Mouse (Mus musculus): ENCODE measurements around the gene Txlnb. TPM values are rescaled to one million over a fixed set of nuclear protein-coding genes. Genes with fewer than 3 reads are reported as not detected.
"Not testable (repeated sequence)": the region's sequence is repeated elsewhere in the genome, so short reads cannot be mapped to it uniquely, and the experiment has no call there.

Gene Txlnb
- polyA plus RNA-seq, 1 experiment from 2014 or later: 0.96 TPM

GRCm38 (mm10) chr10:17787938-17788337 lies 8.1 kb upstream of the Txlnb start:
- no peaks in the 10 kb centered on the region for H3K27me3 ChIP-seq (replicated peaks)
- 71% methylated on average over 1 of the region's 1 CpGs for WGBS
- H3K27ac ChIP-seq: no peak overlapping the region
- no peaks in the 10 kb centered on the region for H3K4me1 ChIP-seq
- no peak overlapping the region for H3K4me3 ChIP-seq
- ATAC-seq (replicated peaks): no peak
- no peaks in the 10 kb centered on the region for H3K9me3 ChIP-seq
- H3K9ac ChIP-seq: no peak overlapping the region
- H3K4me2 ChIP-seq: no peak overlapping the region
- H3K36me3 ChIP-seq (replicated peaks): no peaks in the 10 kb centered on the region

GRCm38 (mm10) chr10:17788347-17788746 lies 7.7 kb upstream of the Txlnb start:
- Histone ChIP-seq H3K36me3 (replicated peaks) (no peaks in the 10 kb centered on the region), H3K27ac (no peak overlapping the region), H3K4me2 (no peak overlapping the region), H3K9ac (no peak overlapping the region), H3K27me3 (replicated peaks) (no peaks in the 10 kb centered on the region), H3K4me3 (no peak overlapping the region), H3K9me3 (no peaks in the 10 kb centered on the region), H3K4me1 (no peaks in the 10 kb centered on the region)
- no peak for ATAC-seq (replicated peaks)
- 90% methylated on average over 4 of the region's 4 CpGs for WGBS

- no peak overlapping the region for H3K4me2 ChIP-seq
- H3K27me3 ChIP-seq (replicated peaks): no peaks in the 10 kb centered on the region
- WGBS: 80% methylated on average over 5 of the region's 5 CpGs
- no peak overlapping the region for H3K27ac ChIP-seq
- no peak overlapping the region for H3K9ac ChIP-seq
- H3K9me3 ChIP-seq: no peaks in the 10 kb centered on the region
- H3K4me1 ChIP-seq: peaks cover 14% of the 10 kb centered on the region
- ATAC-seq (replicated peaks): no peak
- no peak overlapping the region for H3K4me3 ChIP-seq
- H3K36me3 ChIP-seq (replicated peaks): no peaks in the 10 kb centered on the region
Observed at GRCm38 (mm10) chr10:17793926-17794325, 2.1 kb upstream of the Txlnb start.

GRCm38 (mm10) chr10:17794443-17794842 lies 1.6 kb upstream of the Txlnb start:
- Histone ChIP-seq H3K4me3 (no peak overlapping the region), H3K4me2 (no peak overlapping the region), H3K9me3 (no peaks in the 10 kb centered on the region), H3K27ac (no peak overlapping the region), H3K9ac (no peak overlapping the region), H3K36me3 (replicated peaks) (no peaks in the 10 kb centered on the region), H3K27me3 (replicated peaks) (no peaks in the 10 kb centered on the region), H3K4me1 (peaks cover 14% of the 10 kb centered on the region)
- WGBS: 80% methylated on average over 5 of the region's 5 CpGs
- ATAC-seq (replicated peaks): no peak

- 85% methylated on average over 4 of the region's 4 CpGs for WGBS
- Histone ChIP-seq H3K4me1 (peaks cover 14% of the 10 kb centered on the region), H3K9me3 (no peaks in the 10 kb centered on the region), H3K27ac (no peak overlapping the region), H3K4me3 (no peak overlapping the region), H3K4me2 (no peak overlapping the region), H3K36me3 (replicated peaks) (no peaks in the 10 kb centered on the region), H3K27me3 (replicated peaks) (no peaks in the 10 kb centered on the region), H3K9ac (no peak overlapping the region)
- ATAC-seq (replicated peaks): no peak
Observed at GRCm38 (mm10) chr10:17795227-17795626, 799 bp upstream of the Txlnb start.

GRCm38 (mm10) chr10:17796846-17797631 lies 1.0 kb downstream of the Txlnb start:
- WGBS: 56% methylated on average over 12 of the region's 12 CpGs
- Histone ChIP-seq H3K9me3 (no peaks in the 10 kb centered on the region), H3K4me2 (no peak overlapping the region), H3K27ac (no peak overlapping the region), H3K4me3 (no peak overlapping the region), H3K9ac (no peak overlapping the region), H3K27me3 (replicated peaks) (no peaks in the 10 kb centered on the region), H3K36me3 (replicated peaks) (no peaks in the 10 kb centered on the region), H3K4me1 (peaks cover 14% of the 10 kb centered on the region)
- ATAC-seq (replicated peaks): 0 out of 2 replicates have a peak, but pooled peaks have one; percentile 16

- Histone ChIP-seq H3K4me2 (no peak overlapping the region), H3K36me3 (replicated peaks) (no peaks in the 10 kb centered on the region), H3K9ac (no peak overlapping the region), H3K4me3 (no peak overlapping the region), H3K9me3 (no peaks in the 10 kb centered on the region), H3K4me1 (peaks cover 14% of the 10 kb centered on the region), H3K27me3 (replicated peaks) (no peaks in the 10 kb centered on the region), H3K27ac (no peak overlapping the region)
- ATAC-seq (replicated peaks): no peak
- WGBS: 79% methylated on average over 3 of the region's 3 CpGs
Observed at GRCm38 (mm10) chr10:17797681-17798080, 1.7 kb downstream of the Txlnb start.

GRCm38 (mm10) chr10:17801788-17802187 lies 5.8 kb downstream of the Txlnb start:
- no peaks in the 10 kb centered on the region for H3K27me3 ChIP-seq (replicated peaks)
- 87% methylated on average over 2 of the region's 2 CpGs for WGBS
- H3K4me3 ChIP-seq: no peak overlapping the region
- no peak for ATAC-seq (replicated peaks)
- H3K27ac ChIP-seq: no peak overlapping the region
- no peaks in the 10 kb centered on the region for H3K36me3 ChIP-seq (replicated peaks)
- no peaks in the 10 kb centered on the region for H3K9me3 ChIP-seq
- H3K9ac ChIP-seq: no peak overlapping the region
- no peak overlapping the region for H3K4me2 ChIP-seq
- H3K4me1 ChIP-seq: peaks cover 3% of the 10 kb centered on the region; the same call in 1 of the 2 replicates

- WGBS: 82% methylated on average over 1 of the region's 1 CpGs
- Histone ChIP-seq H3K4me1 (no peaks in the 10 kb centered on the region), H3K36me3 (replicated peaks) (no peaks in the 10 kb centered on the region), H3K4me3 (no peak overlapping the region), H3K9ac (no peak overlapping the region), H3K27me3 (replicated peaks) (no peaks in the 10 kb centered on the region), H3K27ac (no peak overlapping the region), H3K9me3 (no peaks in the 10 kb centered on the region), H3K4me2 (no peak overlapping the region)
- ATAC-seq (replicated peaks): no peak
Observed at GRCm38 (mm10) chr10:17808526-17808925, 12.5 kb downstream of the Txlnb start.

GRCm38 (mm10) chr10:17815052-17815451 lies 19.0 kb downstream of the Txlnb start:
- Histone ChIP-seq H3K36me3 (replicated peaks) (no peaks in the 10 kb centered on the region), H3K4me1 (no peaks in the 10 kb centered on the region), H3K27me3 (replicated peaks) (no peaks in the 10 kb centered on the region), H3K4me3 (no peak overlapping the region), H3K27ac (no peak overlapping the region), H3K9ac (no peak overlapping the region), H3K9me3 (no peaks in the 10 kb centered on the region; the same call in 1 of the 2 replicates), H3K4me2 (no peak overlapping the region)
- WGBS: 92% methylated on average over 11 of the region's 11 CpGs
- no peak for ATAC-seq (replicated peaks)

- H3K4me1 ChIP-seq; H3K4me2 ChIP-seq; H3K9ac ChIP-seq; H3K4me3 ChIP-seq; H3K27ac ChIP-seq; H3K27me3 ChIP-seq (replicated peaks); H3K36me3 ChIP-seq (replicated peaks); H3K9me3 ChIP-seq; ATAC-seq (replicated peaks): not testable (repeated sequence)
- 91% methylated on average over 7 of the region's 7 CpGs for WGBS
Observed at GRCm38 (mm10) chr10:17820422-17820821, 24.4 kb downstream of the Txlnb start.

GRCm38 (mm10) chr10:17827391-17827790 lies 31.4 kb downstream of the Txlnb start:
- H3K36me3 ChIP-seq (replicated peaks): no peaks in the 10 kb centered on the region
- peak overlapping the region; percentile 19 for H3K4me3 ChIP-seq
- no peaks in the 10 kb centered on the region for H3K9me3 ChIP-seq
- H3K4me2 ChIP-seq: peak overlapping the region; percentile 49
- peak; percentile 64; the same call in 1 of the 2 replicates for ATAC-seq (replicated peaks)
- 2% methylated on average over 12 of the region's 12 CpGs for WGBS
- peak overlapping the region; percentile 20; the same call in 1 of the 2 replicates for H3K9ac ChIP-seq
- peaks cover 15% of the 10 kb centered on the region for H3K4me1 ChIP-seq
- H3K27ac ChIP-seq: no peak overlapping the region
- H3K27me3 ChIP-seq (replicated peaks): no peaks in the 10 kb centered on the region

- no peak overlapping the region for H3K9ac ChIP-seq
- no peak overlapping the region for H3K27ac ChIP-seq
- H3K9me3 ChIP-seq: no peaks in the 10 kb centered on the region
- no peaks in the 10 kb centered on the region for H3K27me3 ChIP-seq (replicated peaks)
- H3K4me2 ChIP-seq: no peak overlapping the region
- no peak overlapping the region for H3K4me3 ChIP-seq
- no peak for ATAC-seq (replicated peaks)
- 89% methylated on average over 4 of the region's 4 CpGs for WGBS
- H3K4me1 ChIP-seq: peaks cover 15% of the 10 kb centered on the region
- H3K36me3 ChIP-seq (replicated peaks): no peaks in the 10 kb centered on the region
Observed at GRCm38 (mm10) chr10:17829205-17829604, 33.2 kb downstream of the Txlnb start.
